Mouse (Mus musculus) liver, embryonic 14.5 days (tissue): ENCODE results near the gene Zfp513. TPM values are rescaled to one million over a fixed set of nuclear protein-coding genes. Genes with fewer than 3 reads are reported as not detected.

Experiments
- ATAC-seq: fragments of 200-750 bp; cut with Nextera tagmentation; 2 replicates; pipeline ENCODE4 v1.8.0; 2017; ENCODE audit warnings: moderate number of reproducible peaks, mild to moderate bottlenecking, moderate library complexity; ENCODE audit not compliant: insufficient read depth
- DNase-seq, 3 experiments: peaks; one replicate each; pipeline ENCODE4 v3.0.0-alpha.2; 2012 to 2013; ENCODE audit warnings: low read depth in 3 of 3, low spot score in 3 of 3
- H3K27ac ChIP-seq: fragments of 300-500 bp; sonication (generic); 2 replicates; pipeline ENCODE4 v1.5.1; 2014; ENCODE audit warnings: moderate library complexity, mild to moderate bottlenecking, control low read depth, inconsistent platforms
- H3K27me3 ChIP-seq: fragments of 300-500 bp; sonication (generic); 2 replicates; pipeline ENCODE4 v1.6.1; 2014; ENCODE audit warnings: mild to moderate bottlenecking, low read length, moderate library complexity; ENCODE audit not compliant: control insufficient read depth, insufficient read depth
- H3K36me3 ChIP-seq: fragments of 300-500 bp; sonication (generic); replicated peaks from 2 replicates; pipeline ENCODE4 v1.6.1; 2014; ENCODE audit warnings: low read depth; ENCODE audit not compliant: control insufficient read depth, insufficient read depth
- H3K4me1 ChIP-seq, 2 experiments: fragments of 200-500 bp in 1 of 2; fragments of 300-500 bp in 1 of 2; sonication (generic) in 1 of 2; replicated peaks; 2 replicates each; pipeline ENCODE4 v1.6.1; 2012 to 2014; ENCODE audit warnings: antibody characterized with exemption in 1 of 2, inconsistent platforms in 1 of 2, low read length in 1 of 2; ENCODE audit not compliant: control insufficient read depth in 2 of 2, insufficient read depth in 2 of 2
- H3K4me2 ChIP-seq: fragments of 300-500 bp; sonication (generic); 2 replicates; pipeline ENCODE4 v1.6.1; 2014; ENCODE audit warnings: low read depth, mild to moderate bottlenecking, control low read depth, moderate library complexity
- H3K4me3 ChIP-seq, 2 experiments: fragments of 200-500 bp in 1 of 2; fragments of 300-500 bp in 1 of 2; sonication (generic) in 1 of 2; 2 replicates each; pipeline ENCODE4 v1.5.1; 2012 to 2014; ENCODE audit warnings: low read depth in 2 of 2, low read length in 2 of 2, mild to moderate bottlenecking in 2 of 2, control low read depth in 1 of 2, inconsistent platforms in 1 of 2, moderate library complexity in 1 of 2; ENCODE audit not compliant: insufficient read depth in 1 of 2
- H3K9ac ChIP-seq: fragments of 300-500 bp; sonication (generic); replicated peaks from 2 replicates; pipeline ENCODE4 v1.6.1; 2014; ENCODE audit warnings: mild to moderate bottlenecking, control low read depth, moderate library complexity
- H3K9me3 ChIP-seq: fragments of 300-500 bp; sonication (generic); 2 replicates; pipeline ENCODE4 v1.6.1; 2016; ENCODE audit warnings: low read length, mixed read lengths; ENCODE audit not compliant: control insufficient read depth
- CTCF ChIP-seq: IDR thresholded peaks from 2 replicates; pipeline ENCODE4 v1.5.1; 2016; ENCODE audit warnings: antibody characterized with exemption, low read depth, control low read depth
- EP300 ChIP-seq: IDR thresholded peaks from 2 replicates; pipeline ENCODE4 v1.6.1; 2016; ENCODE audit warnings: antibody characterized with exemption, low read depth
- WGBS: fragments of 180-500 bp; shearing (Covaris S2); extraction: QIAGEN DNeasy Blood & Tissue Kit; methylation state at CpG from one replicate; pipeline ENCODE4 v1.1.7; 2014; ENCODE audit not compliant: insufficient replicate concordance; 5-methylcytosine and 5-hydroxymethylcytosine counted together
- polyA plus RNA-seq, 2 experiments: library from polyadenylated mRNA; depleted of rRNA in 1 of 2; stranded (reverse) in 1 of 2; unstranded in 1 of 2; fragments of >200 nt; fragmentation: Nextera tagmentation in 1 of 2; extraction: Ambion mirVana in 1 of 2; gene quantifications; 2 replicates each; pipeline versions ENCODE4 v1.2.1 to v1.2.3; 2012 to 2014

The Zfp513 gene
- polyA plus RNA-seq, 2 experiments: 0.80 to 8.8 TPM

- H3K27me3 ChIP-seq: no peaks in the 10 kb centered on the region
- H3K4me1 ChIP-seq: peaks cover 21 to 22% of the 10 kb centered on the region in 2 experiments
- TF ChIP-seq CTCF: no peak
- TF ChIP-seq EP300: no peak
- H3K9me3 ChIP-seq: no peaks in the 10 kb centered on the region
- peak overlapping the region; percentile 94 for H3K27ac ChIP-seq
- WGBS: under 1% methylated on average over 25 of the region's 25 CpGs
- peak overlapping the region; percentile 89 for H3K4me2 ChIP-seq
- ATAC-seq (peak; percentile 57), DNase-seq (peak; percentile 46 to 58 (median 52))
- H3K9ac ChIP-seq: peak overlapping the region; percentile 89
- H3K4me3 ChIP-seq: peak overlapping the region; percentile 89 to 99
- H3K36me3 ChIP-seq: peaks cover 6% of the 10 kb centered on the region
These were observed 22.8 kb downstream of the Zfp513 start for GRCm38 (mm10) chr5:31179301-31179765.

DNA sequence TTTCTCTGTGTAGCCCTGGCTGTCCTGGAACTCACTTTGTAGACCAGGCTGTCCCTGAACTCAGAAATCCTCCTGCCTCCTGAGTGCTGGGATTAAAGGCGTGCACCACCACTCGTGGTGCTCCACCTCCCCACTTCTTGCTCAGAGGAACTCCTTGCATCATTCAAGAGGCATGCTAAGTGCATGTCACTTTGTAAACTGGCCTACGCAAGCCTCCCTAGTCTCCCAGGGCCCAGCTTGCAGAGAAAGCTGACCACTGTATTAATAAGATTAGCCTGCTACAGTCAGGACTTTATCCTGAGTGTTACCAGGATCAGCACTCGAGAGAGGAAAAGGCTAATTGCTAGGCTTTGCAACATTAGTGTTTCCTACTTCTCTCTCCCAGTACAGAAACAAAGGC lies 33.5 kb downstream of the Zfp513 start:
- no peak overlapping the region for H3K4me3 ChIP-seq
- no peak for DNase-seq
- H3K4me1 ChIP-seq: peaks cover 0 to 10% of the 10 kb centered on the region in 2 experiments; a peak in 1 of 4 replicates
- 85% methylated on average over 4 of the region's 4 CpGs for WGBS
- TF ChIP-seq EP300: no peak
- TF ChIP-seq CTCF: no peak
- no peak overlapping the region for H3K9ac ChIP-seq
- peaks cover 81% of the 10 kb centered on the region for H3K36me3 ChIP-seq
- no peak for ATAC-seq
- no peaks in the 10 kb centered on the region for H3K9me3 ChIP-seq
- H3K27me3 ChIP-seq: no peaks in the 10 kb centered on the region
- no peak overlapping the region for H3K4me2 ChIP-seq
- H3K27ac ChIP-seq: no peak overlapping the region

DNA sequence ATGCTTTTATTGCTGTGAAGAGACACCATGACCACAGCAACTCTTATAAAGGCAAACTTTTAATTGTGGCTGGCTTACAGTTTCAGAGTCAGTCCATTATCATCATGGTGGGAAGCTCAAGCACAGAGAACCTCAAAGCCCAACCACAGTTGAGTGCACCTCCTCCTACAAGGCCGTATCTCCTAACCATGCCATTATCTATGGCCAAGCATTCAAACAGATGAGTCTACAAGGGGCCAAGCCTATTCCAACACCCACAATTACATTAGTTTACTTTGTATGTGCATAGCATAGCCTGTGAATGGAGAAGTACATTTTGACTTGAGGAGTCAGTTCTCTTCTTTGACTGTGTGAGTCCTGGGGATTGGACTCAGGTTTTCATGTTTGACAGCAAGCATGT lies 37.2 kb downstream of the Zfp513 start:
- no peak overlapping the region for H3K4me2 ChIP-seq
- no peaks in the 10 kb centered on the region for H3K9me3 ChIP-seq
- H3K27ac ChIP-seq: no peak overlapping the region

DNA sequence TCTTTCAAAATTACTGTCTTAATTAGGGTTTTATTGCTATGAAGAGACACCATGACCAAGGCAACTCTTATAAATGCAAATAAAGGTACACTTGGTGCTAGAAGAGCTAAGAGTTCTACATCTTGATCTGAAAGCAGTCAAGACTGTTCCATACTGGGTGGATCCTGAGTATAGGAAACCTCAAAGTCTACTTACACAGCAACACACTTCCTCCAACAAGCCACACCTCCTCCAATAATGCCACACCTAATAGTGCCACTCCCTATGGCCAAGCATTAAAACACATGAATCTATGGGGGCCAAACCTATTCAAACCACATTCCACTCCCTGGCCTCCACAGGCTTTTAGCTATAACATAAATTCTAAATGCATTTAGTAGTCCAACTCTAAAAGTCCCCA lies 39.6 kb downstream of the Zfp513 start:
- Histone ChIP-seq H3K9me3 (no peaks in the 10 kb centered on the region), H3K36me3 (peaks cover 68% of the 10 kb centered on the region), H3K9ac (no peak overlapping the region), H3K27ac (no peak overlapping the region), H3K27me3 (no peaks in the 10 kb centered on the region), H3K4me1 (peaks cover 0 to 15% of the 10 kb centered on the region in 2 experiments; a peak in 2 of 4 replicates), H3K4me2 (no peak overlapping the region), H3K4me3 (no peak overlapping the region)
- ATAC-seq (0 out of 2 replicates have a peak, but pooled peaks have one; percentile 62), DNase-seq (no peak)
- TF ChIP-seq CTCF: no peak

More for the DNA sequence above, 37.2 kb downstream of the Zfp513 start:
- Histone ChIP-seq H3K36me3 (peaks cover 68% of the 10 kb centered on the region), H3K4me1 (peaks cover 0 to 15% of the 10 kb centered on the region in 2 experiments; a peak in 2 of 4 replicates), H3K4me3 (no peak overlapping the region), H3K27me3 (no peaks in the 10 kb centered on the region), H3K9ac (no peak overlapping the region)
- 41% methylated on average over 1 of the region's 1 CpGs for WGBS
- TF ChIP-seq CTCF: no peak
- TF ChIP-seq EP300: 0 out of 2 replicates have a peak, but pooled peaks have one; percentile 44
- ATAC-seq (peak; percentile 67; the same call in 1 of the 2 replicates), DNase-seq (no peak)

DNA sequence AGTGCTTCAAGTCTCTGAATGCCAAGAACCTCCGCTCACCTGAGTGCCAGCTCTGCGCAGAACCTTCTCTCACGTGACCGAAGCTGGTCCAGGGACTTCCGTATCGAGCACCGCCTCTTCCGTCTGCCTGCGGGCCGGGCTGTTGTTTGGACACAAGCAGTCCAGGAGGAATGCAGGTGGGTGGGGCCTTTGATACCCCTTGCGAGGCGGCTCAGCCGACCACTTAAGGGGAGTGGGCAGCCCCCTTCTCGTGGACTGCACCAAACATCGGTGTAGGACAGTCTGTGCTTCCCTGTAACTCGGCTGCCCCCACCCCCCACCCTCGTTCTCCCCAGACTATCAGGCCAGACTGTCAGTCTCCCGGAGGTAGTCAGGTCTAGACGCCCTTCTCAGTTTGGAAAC lies 48.0 kb downstream of the Zfp513 start, which contains the start of gene Mpv17:
Gene Mpv17, minus strand, starts transcription at position 100 of the 402 bp plus-strand sequence.
- H3K27me3 ChIP-seq: no peaks in the 10 kb centered on the region
- peaks cover 3 to 5% of the 10 kb centered on the region in 2 experiments; a peak in 3 of 4 replicates for H3K4me1 ChIP-seq
- H3K9ac ChIP-seq: peak within 1 kb of the TSS; percentile 55
- peaks cover 22% of the 10 kb centered on the region for H3K36me3 ChIP-seq
- no peak for TF ChIP-seq EP300
- no peak for TF ChIP-seq CTCF
- DNase-seq (peak; percentile 54 to 67 (median 59)), ATAC-seq (peak; percentile 90)
- H3K27ac ChIP-seq: peak within 1 kb of the TSS; percentile 18; the same call in 1 of the 2 replicates
- peak within 1 kb of the TSS; percentile 61 to 68 for H3K4me3 ChIP-seq
- 1% methylated on average over 19 of the region's 19 CpGs for WGBS
- H3K9me3 ChIP-seq: no peaks in the 10 kb centered on the region
- peak within 1 kb of the TSS; percentile 79 for H3K4me2 ChIP-seq
